Mouse (Mus musculus): ENCODE results near the gene Pgam5. TPM values are rescaled to one million over a fixed set of nuclear protein-coding genes. Genes with fewer than 3 reads are reported as not detected.

Gene Pgam5
- polyA plus RNA-seq, 1 experiment from 2014 or later = 99.0 TPM

GRCm38 (mm10) chr5:110281984-110282383 is 12.3 kb upstream of the Pgam5 start:
- no peak for ATAC-seq (ENCODE audit: low FRiP score)
- no peak overlapping the region for H3K27ac ChIP-seq (replicated peaks)
- H3K4me1 ChIP-seq = peaks cover 14% of the 10 kb centered on the region
- no peak overlapping the region for H3K4me3 ChIP-seq (replicated peaks)
- WGBS = 86% methylated on average over 2 of the region's 2 CpGs
- H3K4me2 ChIP-seq = no peak overlapping the region
- no peaks in the 10 kb centered on the region for H3K9me3 ChIP-seq (replicated peaks)
- H3K27me3 ChIP-seq (replicated peaks) = no peaks in the 10 kb centered on the region
- no peaks in the 10 kb centered on the region for H3K36me3 ChIP-seq
- no peak overlapping the region for H3K9ac ChIP-seq (replicated peaks)

DNA sequence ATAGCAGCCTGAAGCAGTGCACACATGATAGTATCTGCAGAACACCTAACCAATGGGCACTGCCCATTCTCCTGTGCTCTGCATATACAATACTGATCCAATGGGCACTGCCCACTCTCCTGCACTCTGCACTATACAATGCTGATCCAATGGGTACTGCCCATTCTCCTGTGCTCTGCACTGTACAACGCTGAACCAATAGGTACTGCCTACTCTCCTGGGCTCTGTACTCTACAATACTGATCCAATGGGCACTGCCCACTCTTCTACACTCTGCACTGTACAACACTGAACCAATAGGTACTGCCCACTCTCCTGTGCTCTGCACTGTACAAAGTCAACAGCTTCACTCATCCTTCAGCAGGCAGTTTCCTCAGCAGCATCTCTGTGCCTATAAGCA is 7.2 kb upstream of the Pgam5 start:
- ATAC-seq (ENCODE audit: low FRiP score) = no peak
- Histone ChIP-seq H3K9me3 (replicated peaks) (no peaks in the 10 kb centered on the region), H3K4me2 (no peak overlapping the region), H3K9ac (replicated peaks) (no peak overlapping the region), H3K4me1 (no peaks in the 10 kb centered on the region), H3K36me3 (no peaks in the 10 kb centered on the region), H3K27me3 (replicated peaks) (no peaks in the 10 kb centered on the region), H3K27ac (replicated peaks) (no peak overlapping the region), H3K4me3 (replicated peaks) (no peak overlapping the region)
- WGBS = 93% methylated on average over 1 of the region's 1 CpGs

GRCm38 (mm10) chr5:110276391-110276790 is 6.7 kb upstream of the Pgam5 start:
- Histone ChIP-seq H3K9ac (replicated peaks) (no peak overlapping the region), H3K27ac (replicated peaks) (no peak overlapping the region), H3K4me3 (replicated peaks) (no peak overlapping the region), H3K27me3 (replicated peaks) (no peaks in the 10 kb centered on the region), H3K36me3 (no peaks in the 10 kb centered on the region), H3K4me2 (no peak overlapping the region), H3K4me1 (no peaks in the 10 kb centered on the region), H3K9me3 (replicated peaks) (no peaks in the 10 kb centered on the region)
- ATAC-seq (ENCODE audit: low FRiP score) = no peak
- 84% methylated on average over 2 of the region's 2 CpGs for WGBS

- 67% methylated on average over 2 of the region's 2 CpGs for WGBS
- Histone ChIP-seq H3K4me1 (no peaks in the 10 kb centered on the region), H3K4me3 (replicated peaks) (no peak overlapping the region), H3K4me2 (no peak overlapping the region), H3K9me3 (replicated peaks) (no peaks in the 10 kb centered on the region), H3K27ac (replicated peaks) (no peak overlapping the region), H3K36me3 (no peaks in the 10 kb centered on the region), H3K9ac (replicated peaks) (no peak overlapping the region), H3K27me3 (replicated peaks) (no peaks in the 10 kb centered on the region)
- no peak for ATAC-seq (ENCODE audit: low FRiP score)
These were observed 5.1 kb upstream of the Pgam5 start for GRCm38 (mm10) chr5:110274846-110275245.

GRCm38 (mm10) chr5:110274147-110274546 is 4.4 kb upstream of the Pgam5 start:
- H3K4me1 ChIP-seq = no peaks in the 10 kb centered on the region
- 91% methylated on average over 4 of the region's 4 CpGs for WGBS
- no peak overlapping the region for H3K27ac ChIP-seq (replicated peaks)
- no peak for ATAC-seq (ENCODE audit: low FRiP score)
- no peaks in the 10 kb centered on the region for H3K27me3 ChIP-seq (replicated peaks)
- H3K9ac ChIP-seq (replicated peaks) = no peak overlapping the region
- H3K36me3 ChIP-seq = no peaks in the 10 kb centered on the region
- no peak overlapping the region for H3K4me3 ChIP-seq (replicated peaks)
- no peaks in the 10 kb centered on the region for H3K9me3 ChIP-seq (replicated peaks)
- H3K4me2 ChIP-seq = no peak overlapping the region

DNA sequence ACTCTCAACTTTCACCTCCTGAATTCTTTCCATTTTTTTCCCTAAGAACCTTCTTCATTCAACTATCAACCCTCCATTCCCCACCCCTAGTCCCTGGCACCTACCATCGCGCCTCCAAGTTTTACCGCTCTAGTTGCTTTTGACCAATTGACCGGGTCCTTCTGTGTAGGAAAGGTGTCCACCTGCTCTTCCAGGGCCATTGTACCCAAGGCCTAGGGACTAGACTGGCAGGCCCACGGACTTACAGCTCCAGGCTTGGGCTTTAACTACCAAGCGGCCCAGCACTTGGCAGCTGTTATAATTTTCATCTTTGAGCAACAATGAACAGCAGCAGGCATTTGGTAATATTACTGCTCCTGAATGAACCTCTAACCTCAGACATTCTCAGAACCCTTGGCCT is 529 bp upstream of the Pgam5 start:
- peaks cover 15% of the 10 kb centered on the region for H3K4me1 ChIP-seq
- H3K4me2 ChIP-seq = peak overlapping the region; percentile 85; the same call in 1 of the 2 replicates
- peaks cover 22% of the 10 kb centered on the region for H3K36me3 ChIP-seq
- H3K27ac ChIP-seq (replicated peaks) = no peak overlapping the region
- 95% methylated on average over 6 of the region's 6 CpGs for WGBS
- H3K9me3 ChIP-seq (replicated peaks) = no peaks in the 10 kb centered on the region
- no peaks in the 10 kb centered on the region for H3K27me3 ChIP-seq (replicated peaks)
- no peak overlapping the region for H3K4me3 ChIP-seq (replicated peaks)
- ATAC-seq (ENCODE audit: low FRiP score) = no peak
- no peak overlapping the region for H3K9ac ChIP-seq (replicated peaks)

- no peaks in the 10 kb centered on the region for H3K27me3 ChIP-seq (replicated peaks)
- H3K9me3 ChIP-seq (replicated peaks) = no peaks in the 10 kb centered on the region
- peaks cover 39% of the 10 kb centered on the region for H3K36me3 ChIP-seq
- H3K4me1 ChIP-seq = peaks cover 15% of the 10 kb centered on the region
- H3K9ac ChIP-seq (replicated peaks) = no peak overlapping the region
- no peak overlapping the region for H3K27ac ChIP-seq (replicated peaks)
- no peak for ATAC-seq (ENCODE audit: low FRiP score)
- 94% methylated on average over 4 of the region's 4 CpGs for WGBS
- H3K4me2 ChIP-seq = no peak overlapping the region
- H3K4me3 ChIP-seq (replicated peaks) = no peak overlapping the region
These were observed 2.8 kb downstream of the Pgam5 start for GRCm38 (mm10) chr5:110266941-110267340.

- no peak overlapping the region for H3K4me3 ChIP-seq (replicated peaks)
- 85% methylated on average over 2 of the region's 2 CpGs for WGBS
- H3K9ac ChIP-seq (replicated peaks) = no peak overlapping the region
- no peaks in the 10 kb centered on the region for H3K9me3 ChIP-seq (replicated peaks)
- H3K27ac ChIP-seq (replicated peaks) = no peak overlapping the region
- H3K36me3 ChIP-seq = peaks cover 75% of the 10 kb centered on the region
- H3K27me3 ChIP-seq (replicated peaks) = no peaks in the 10 kb centered on the region
- H3K4me2 ChIP-seq = no peak overlapping the region
- no peak for ATAC-seq (ENCODE audit: low FRiP score)
- H3K4me1 ChIP-seq = no peaks in the 10 kb centered on the region
These were observed 25.6 kb downstream of the Pgam5 start for GRCm38 (mm10) chr5:110244091-110244490.

GRCm38 (mm10) chr5:110232346-110232745 is 37.4 kb downstream of the Pgam5 start:
- H3K27ac ChIP-seq (replicated peaks) = no peak overlapping the region
- peaks cover 24% of the 10 kb centered on the region for H3K36me3 ChIP-seq
- H3K4me1 ChIP-seq = peaks cover 25% of the 10 kb centered on the region
- H3K27me3 ChIP-seq (replicated peaks) = no peaks in the 10 kb centered on the region
- H3K4me3 ChIP-seq (replicated peaks) = no peak overlapping the region
- peak overlapping the region; percentile 77 for H3K4me2 ChIP-seq
- 86% methylated on average over 6 of the region's 6 CpGs for WGBS
- no peaks in the 10 kb centered on the region for H3K9me3 ChIP-seq (replicated peaks)
- ATAC-seq (ENCODE audit: low FRiP score) = no peak
- H3K9ac ChIP-seq (replicated peaks) = no peak overlapping the region

- peaks cover 25% of the 10 kb centered on the region for H3K4me1 ChIP-seq
- H3K27me3 ChIP-seq (replicated peaks) = no peaks in the 10 kb centered on the region
- WGBS = 40% methylated on average over 13 of the region's 13 CpGs
- peak overlapping the region; percentile 77 for H3K4me2 ChIP-seq
- H3K9me3 ChIP-seq (replicated peaks) = no peaks in the 10 kb centered on the region
- peak overlapping the region; percentile 74 for H3K4me3 ChIP-seq (replicated peaks)
- H3K9ac ChIP-seq (replicated peaks) = peak overlapping the region; percentile 97
- no peak overlapping the region for H3K27ac ChIP-seq (replicated peaks)
- no peak for ATAC-seq (ENCODE audit: low FRiP score)
- H3K36me3 ChIP-seq = peaks cover 23% of the 10 kb centered on the region
These were observed 38.1 kb downstream of the Pgam5 start for GRCm38 (mm10) chr5:110231638-110232037.

DNA sequence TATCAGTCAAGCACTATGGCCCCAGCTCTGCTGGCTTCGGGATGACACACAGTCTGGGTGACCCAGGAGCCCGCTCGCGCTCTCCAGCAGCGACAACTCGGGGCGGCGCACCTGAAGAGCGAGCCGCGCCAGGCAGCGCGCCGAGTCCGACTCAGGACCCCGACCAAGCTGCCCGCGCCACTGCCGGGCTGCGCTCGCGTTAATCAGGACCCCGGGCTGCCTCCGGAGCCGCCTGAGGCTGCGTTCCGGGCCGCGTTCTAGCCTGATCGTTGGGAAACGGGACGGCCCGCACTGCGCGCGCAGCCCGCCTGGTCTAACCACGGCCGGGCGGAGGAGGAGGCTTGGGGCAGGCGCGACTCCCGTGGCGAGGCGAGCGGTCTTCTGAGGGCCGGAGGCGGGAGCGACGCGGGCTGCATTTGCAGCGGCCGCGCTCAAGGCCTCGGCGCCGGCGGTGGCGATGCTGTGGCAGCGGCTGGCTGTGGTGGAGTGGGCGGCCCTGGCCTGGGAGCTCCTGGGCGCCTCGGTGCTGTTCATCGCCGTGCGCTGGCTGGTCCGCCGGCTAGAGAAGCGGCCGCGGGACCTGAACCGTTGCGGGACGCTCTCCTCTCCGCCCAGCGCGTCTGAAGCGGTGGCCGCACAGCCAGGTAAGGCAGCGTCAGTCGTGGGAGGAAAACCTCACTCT is 38.8 kb downstream of the Pgam5 start, which contains the start of gene Ankle2:
Ankle2 (plus strand) TSS at position 225 of the 682 bp plus-strand sequence.
- Histone ChIP-seq H3K4me3 (replicated peaks) (peak within 1 kb of the TSS; percentile 74), H3K27me3 (replicated peaks) (no peaks in the 10 kb centered on the region), H3K9me3 (replicated peaks) (no peaks in the 10 kb centered on the region), H3K4me2 (peak within 1 kb of the TSS; percentile 77), H3K9ac (replicated peaks) (peak within 1 kb of the TSS; percentile 97), H3K27ac (replicated peaks) (peak within 1 kb of the TSS; percentile 92), H3K36me3 (peaks cover 20% of the 10 kb centered on the region), H3K4me1 (peaks cover 25% of the 10 kb centered on the region)
- whole genome bisulfite sequencing = under 1% methylated on average over 80 of the region's 81 CpGs
- peak; percentile 95 for ATAC-seq (ENCODE audit: low FRiP score)

DNA sequence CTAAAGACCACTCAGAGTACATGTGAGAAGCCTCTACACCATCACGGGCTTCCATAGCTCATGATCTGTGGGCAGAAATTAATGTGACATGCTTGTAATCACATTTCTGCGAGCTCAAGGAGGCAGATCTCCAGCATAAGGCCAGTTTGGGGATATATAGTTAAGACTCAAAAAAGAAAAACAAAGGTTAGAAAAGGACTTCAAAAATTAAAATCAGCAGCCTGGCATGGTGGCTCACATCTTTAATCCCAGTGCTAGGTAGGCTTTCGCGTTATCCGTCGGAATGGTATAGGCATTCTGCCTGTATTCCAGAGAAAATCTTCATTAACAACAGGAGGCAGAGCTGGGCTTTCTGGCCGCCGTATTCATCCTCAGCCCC is 39.3 kb downstream of the Pgam5 start:
- ATAC-seq (ENCODE audit: low FRiP score) = peak; percentile 30
- Histone ChIP-seq H3K4me1 (peaks cover 25% of the 10 kb centered on the region), H3K27ac (replicated peaks) (peak overlapping the region; percentile 92), H3K9me3 (replicated peaks) (no peaks in the 10 kb centered on the region), H3K4me3 (replicated peaks) (peak overlapping the region; percentile 74), H3K4me2 (peak overlapping the region; percentile 77), H3K36me3 (peaks cover 18% of the 10 kb centered on the region; the same call in 1 of the 2 replicates), H3K27me3 (replicated peaks) (no peaks in the 10 kb centered on the region), H3K9ac (replicated peaks) (peak overlapping the region; percentile 97)
- WGBS = 5% methylated on average over 8 of the region's 8 CpGs

All from neural tube, embryonic 15.5 days (tissue).